In genomic region chr7:144492931-144493330, GRCm38 (mm10) we compare ENCODE assay signal across 27 mouse cellular contexts. TPM values are rescaled to one million over a fixed set of nuclear protein-coding genes. Genes with fewer than 3 reads are reported as not detected.
DNase-seq lines count a peak whose midpoint lies in the region; ATAC-seq and TF ChIP-seq lines count a peak whose summit lies in the region.
"Had no signal": no experiment of that assay in that cellular context is flagged by ENCODE, and none has a peak within 500 bp of the region (broad histone marks: within the 10 kb centered on the region; RNA-seq: fewer than 3 reads in every experiment).

No protein-coding gene starts in this region.

- no peaks in the 10 kb centered on the region for H3K27me3 ChIP-seq in testis, adult 2 months (ENCODE audit: control insufficient read depth, insufficient read depth, low read length)
- no peaks in the 10 kb centered on the region for H3K27me3 ChIP-seq in liver, embryonic 15.5 days
- H3K27me3 ChIP-seq in myocyte (ENCODE audit: control insufficient read depth, insufficient read depth, insufficient read length): no peaks in the 10 kb centered on the region
- no peaks in the 10 kb centered on the region for H3K27me3 ChIP-seq in forebrain, embryonic 11.5 days (ENCODE audit: control insufficient read depth, insufficient read depth, low read length)
- H3K27me3 ChIP-seq: forebrain, embryonic 13.5 days; intestine, embryonic 15.5 days; neural tube, embryonic 13.5 days; Patski; stomach, embryonic 15.5 days had no signal

- H3K4me3 ChIP-seq in testis, adult 2 months (ENCODE audit: control insufficient read depth, low read depth, low read length): no peak overlapping the region
- no peak overlapping the region for H3K4me3 ChIP-seq in liver, embryonic 15.5 days (replicated peaks)
- H3K4me3 ChIP-seq in myocyte: no peak overlapping the region
- H3K4me3 ChIP-seq in forebrain, embryonic 11.5 days (ENCODE audit: low read depth, low read length): no peak overlapping the region
- H3K4me3 ChIP-seq: forebrain, embryonic 13.5 days; intestine, embryonic 15.5 days; left cerebral cortex, adult 2 months; limb, embryonic 10.5 days; midbrain, embryonic 10.5 days; neural tube, embryonic 13.5 days; stomach, embryonic 15.5 days had no signal

- no peaks in the 10 kb centered on the region; the same call in none of the 2 replicates for H3K36me3 ChIP-seq in testis, adult 2 months (ENCODE audit: control insufficient read depth, insufficient read depth, low read length)
- H3K36me3 ChIP-seq in liver, embryonic 15.5 days (replicated peaks): peaks cover 58% of the 10 kb centered on the region
- peaks cover 21% of the 10 kb centered on the region for H3K36me3 ChIP-seq in myocyte (ENCODE audit: control insufficient read depth, insufficient read depth)
- H3K36me3 ChIP-seq in forebrain, embryonic 11.5 days (ENCODE audit: control insufficient read depth, insufficient read depth, low read length): peaks cover 11% of the 10 kb centered on the region; the same call in 1 of the 2 replicates

- WGBS in liver, embryonic 15.5 days (ENCODE audit: insufficient replicate concordance): 13% methylated on average over 1 of the region's 1 CpGs
- WGBS in forebrain, embryonic 11.5 days: 81% methylated on average over 1 of the region's 1 CpGs

- H3K27ac ChIP-seq in testis, adult 2 months (ENCODE audit: control insufficient read depth, insufficient read depth, low read depth, low read length): peak overlapping the region; percentile 30; the same call in 1 of the 2 replicates
- peak overlapping the region; percentile 67 for H3K27ac ChIP-seq in liver, embryonic 15.5 days (replicated peaks)
- no peak overlapping the region for H3K27ac ChIP-seq in forebrain, embryonic 11.5 days (ENCODE audit: low read depth, low read length)
- H3K27ac ChIP-seq: forebrain, embryonic 13.5 days; hindbrain, embryonic 14.5 days; intestine, embryonic 15.5 days; left cerebral cortex, adult 2 months; limb, embryonic 10.5 days; midbrain, embryonic 10.5 days; neural tube, embryonic 13.5 days; stomach, embryonic 15.5 days had no signal

- TF ChIP-seq POLR2A in testis, adult 2 months (IDR thresholded peaks at IDR 0.05; ENCODE audit: control insufficient read depth, low read depth, low read length): no peak
- no peak for TF ChIP-seq POLR2A in myocyte (IDR thresholded peaks at IDR 0.05; ENCODE audit: insufficient read length, low read depth)

- no peaks in the 10 kb centered on the region; the same call in 1 of the 2 replicates for H3K4me1 ChIP-seq in testis, adult 2 months (ENCODE audit: control insufficient read depth, insufficient read depth, low read length)
- peaks cover 55% of the 10 kb centered on the region for H3K4me1 ChIP-seq in liver, embryonic 15.5 days (replicated peaks)
- no peaks in the 10 kb centered on the region for H3K4me1 ChIP-seq in forebrain, embryonic 11.5 days (replicated peaks; ENCODE audit: control insufficient read depth, insufficient read depth, low read length)
- H3K4me1 ChIP-seq: forebrain, embryonic 13.5 days; intestine, embryonic 15.5 days; limb, embryonic 10.5 days; midbrain, embryonic 10.5 days; neural tube, embryonic 13.5 days; stomach, embryonic 15.5 days had no signal

- H3K79me2 ChIP-seq in myocyte (ENCODE audit: control insufficient read depth, insufficient read depth): no peaks in the 10 kb centered on the region

- no peak for DNase-seq in testis, postnatal 14 days (ENCODE audit: low spot score)
- no peak for DNase-seq in Muller cell, postnatal 12 days (ENCODE audit: inconsistent ontology term)
- DNase-seq in spleen, postnatal 14 days (ENCODE audit: low spot score in 2 of 2): no peak
- DNase-seq in forebrain, embryonic 11.5 days (ENCODE audit: low spot score): no peak
- DNase-seq: adrenal gland, postnatal 14 days; B cell, adult 2 months; cerebellum, adult 9-10 months; gastrocnemius, postnatal 36 days; kidney, adult 9 months; kidney, postnatal 36 days; layer of hippocampus, adult 9-11 months; lung, adult 18-20 months; lung, postnatal 14 days; thymus, postnatal 14 days had no signal

- no peak for TF ChIP-seq CTCF in testis, adult 2 months (IDR thresholded peaks at IDR 0.05; ENCODE audit: control insufficient read depth, insufficient read depth, insufficient replicate concordance, low read depth, low read length)

- H3K9me3 ChIP-seq in liver, embryonic 15.5 days (replicated peaks): no peaks in the 10 kb centered on the region
- no peaks in the 10 kb centered on the region for H3K9me3 ChIP-seq in forebrain, embryonic 11.5 days (ENCODE audit: control insufficient read depth, low read length)
- H3K9me3 ChIP-seq: forebrain, embryonic 13.5 days; intestine, embryonic 15.5 days; limb, embryonic 10.5 days; midbrain, embryonic 10.5 days; neural tube, embryonic 13.5 days; stomach, embryonic 15.5 days had no signal

- no peak overlapping the region for H3ac ChIP-seq in myocyte (ENCODE audit: control insufficient read depth, insufficient read length)

- H3K4me2 ChIP-seq in liver, embryonic 15.5 days: no peak overlapping the region
- no peak overlapping the region for H3K4me2 ChIP-seq in myocyte (ENCODE audit: low read depth)
- H3K4me2 ChIP-seq in forebrain, embryonic 11.5 days (ENCODE audit: low read depth, low read length, severe bottlenecking): no peak overlapping the region
- H3K4me2 ChIP-seq: forebrain, embryonic 13.5 days; hindbrain, embryonic 14.5 days; intestine, embryonic 15.5 days; neural tube, embryonic 13.5 days; stomach, embryonic 15.5 days had no signal

- 0 out of 2 replicates have a peak overlapping the region, but pooled peaks have one; percentile 6 for H3K9ac ChIP-seq in liver, embryonic 15.5 days
- H3K9ac ChIP-seq in forebrain, embryonic 11.5 days (ENCODE audit: low read length): no peak overlapping the region
- H3K9ac ChIP-seq: forebrain, embryonic 13.5 days; hindbrain, embryonic 14.5 days; intestine, embryonic 15.5 days; neural tube, embryonic 13.5 days; stomach, embryonic 15.5 days had no signal

- peak; percentile 66 for ATAC-seq in granulocyte monocyte progenitor cell, adult 5-6 weeks (replicated peaks; ENCODE audit: poor library complexity, severe bottlenecking)
- ATAC-seq in liver, embryonic 15.5 days (ENCODE audit: insufficient read depth): peak; percentile 78
- no peak for ATAC-seq in forebrain, embryonic 11.5 days (replicated peaks; ENCODE audit: low FRiP score)
- ATAC-seq: forebrain, embryonic 13.5 days; intestine, embryonic 15.5 days; Patski had no signal

TF ChIP-seq in myocyte, 11 proteins besides CTCF, POLR2A, EP300 and RAD21:
- TF ChIP-seq POLR2AphosphoS2 (IDR thresholded peaks at IDR 0.05; ENCODE audit: insufficient read length, low read depth) (no peak), MYOG (IDR thresholded peaks at IDR 0.05; ENCODE audit: control insufficient read depth in 1 of 3, insufficient read depth in 1 of 3, insufficient read length in 2 of 3, low read depth in 2 of 3) (peak in 2 of 3 experiments; percentile 30 to 35)

RNA-seq across cellular contexts. Expression of gene Cttn, which starts 22.1 kb away (rescaled TPM):
- 30.7 and 33.3 TPM in 2 replicates for polyA plus RNA-seq in testis, adult 2 months (2012; rRNA removed)
- total RNA-seq in granulocyte monocyte progenitor cell, adult 5-6 weeks (2014; fragmentation: Nextera tagmentation): 1.5 and 2.4 TPM in 2 replicates
- total RNA-seq in granulocyte monocyte progenitor cell, adult 5-6 weeks (2017): 2.3 and 6.8 TPM in 2 replicates
- 32.9 and 35.8 TPM in 2 replicates for polyA plus RNA-seq in liver, embryonic 15.5 days (2015; fragmentation: Nextera tagmentation; extraction: Ambion mirVana)
- polyA plus RNA-seq in myocyte (2012; fragmentation: generic; extraction: Trizol): 120 TPM
- polyA plus RNA-seq in forebrain, embryonic 11.5 days (2014; fragmentation: Nextera tagmentation; extraction: Ambion mirVana): 183 and 190 TPM in 2 replicates
